Mouse (Mus musculus) liver, adult 2 months (tissue): ENCODE measurements around the gene Olfr1419. TPM values are rescaled to one million over a fixed set of nuclear protein-coding genes. Genes with fewer than 3 reads are reported as not detected.
A peak's percentile ranks its signal among the peaks of the same experiment; 100 is the strongest.

Experiments
- DNase-seq: peaks from one replicate; pipeline ENCODE4 v3.0.0-alpha.2; 2011; ENCODE audit warnings: low read depth, low spot score; ENCODE audit errors: extremely low read depth
- H3K27ac ChIP-seq: fragments of 200-500 bp; replicated peaks from 2 replicates; pipeline ENCODE4 v1.5.1; 2012; ENCODE audit warnings: low read depth, mild to moderate bottlenecking, control low read depth, inconsistent platforms, low read length; ENCODE audit not compliant: insufficient read depth
- H3K27me3 ChIP-seq: fragments of 200-500 bp; 2 replicates; pipeline ENCODE4 v1.6.1; 2012; ENCODE audit warnings: mild to moderate bottlenecking, moderate library complexity, low read length, inconsistent platforms; ENCODE audit not compliant: control insufficient read depth, insufficient read depth
- H3K36me3 ChIP-seq: fragments of 200-500 bp; 2 replicates; pipeline ENCODE4 v1.6.1; 2012; ENCODE audit warnings: low read length, inconsistent platforms; ENCODE audit not compliant: control insufficient read depth, insufficient read depth
- H3K4me1 ChIP-seq: fragments of 200-500 bp; 2 replicates; pipeline ENCODE4 v1.6.1; 2011; ENCODE audit warnings: low read length; ENCODE audit not compliant: control insufficient read depth, insufficient read depth
- H3K4me3 ChIP-seq: fragments of 200-500 bp; 2 replicates; pipeline ENCODE4 v1.5.1; 2011; ENCODE audit warnings: low read depth, mild to moderate bottlenecking, control low read depth, low read length, moderate library complexity; ENCODE audit not compliant: insufficient read depth
- H3K79me2 ChIP-seq: fragments of 200-500 bp; 2 replicates; pipeline ENCODE4 v1.6.1; 2012; ENCODE audit warnings: inconsistent platforms, mild to moderate bottlenecking, low read length, moderate library complexity; ENCODE audit not compliant: control insufficient read depth, insufficient read depth
- H3K9ac ChIP-seq: fragments of 200-500 bp; 2 replicates; pipeline ENCODE4 v1.6.1; 2012; ENCODE audit warnings: low read depth, mild to moderate bottlenecking, control low read depth, inconsistent platforms, low read length
- CTCF ChIP-seq: fragments of 200-500 bp; IDR thresholded peaks from 2 replicates; pipeline ENCODE4 v1.5.1; 2011; ENCODE audit warnings: low read depth, low read length, control low read depth
- POLR2A ChIP-seq: fragments of 200-500 bp; IDR thresholded peaks from 2 replicates; pipeline ENCODE4 v1.6.1; 2011; ENCODE audit warnings: low read length, control low read depth; ENCODE audit not compliant: insufficient read depth; ENCODE audit errors: extremely low read depth
- WGBS: fragments of 180-500 bp; shearing (Covaris S2); methylation state at CpG from one replicate; pipeline ENCODE4 v1.1.7; 2018; 5-methylcytosine and 5-hydroxymethylcytosine counted together
- polyA plus RNA-seq: library from polyadenylated mRNA; depleted of rRNA; stranded (reverse); fragments of >200 nt; gene quantifications from 2 replicates; pipeline ENCODE4 v1.2.3, GENCODE M21; 2012; rRNA removed
- total RNA-seq: library from RNA; depleted of rRNA; stranded (reverse); fragments of >200 nt; gene quantifications from 2 replicates; pipeline ENCODE4 v1.2.3, GENCODE M21; 2014; rRNA removed

Olfr1419 gene
- total and polyA plus RNA-seq, 2 experiments = not detected

DNA sequence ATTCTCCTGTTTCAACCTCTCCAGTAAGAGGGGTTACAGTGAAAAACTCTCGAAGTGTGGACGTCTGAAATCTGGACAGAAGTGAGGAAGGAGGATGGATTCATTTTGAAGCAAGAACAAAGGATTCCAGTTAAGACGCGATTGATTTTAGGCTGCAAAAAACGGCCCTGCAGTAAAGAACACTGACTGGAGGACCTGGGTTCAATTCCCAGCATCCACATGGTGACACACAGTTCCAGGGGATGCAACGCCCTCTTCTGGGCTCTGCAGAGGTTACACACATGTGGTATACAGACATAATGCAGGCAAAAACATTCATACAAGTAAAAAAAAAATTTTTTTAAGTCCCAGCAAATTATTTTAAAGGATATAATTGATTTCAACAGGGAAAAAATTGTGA, 54.7 kb downstream of the Olfr1419 start:
- Histone ChIP-seq H3K36me3 (no peaks in the 10 kb centered on the region), H3K4me1 (no peaks in the 10 kb centered on the region; the same call in 1 of the 2 replicates), H3K9ac (no peak overlapping the region), H3K27me3 (peaks cover 7% of the 10 kb centered on the region; the same call in 1 of the 2 replicates), H3K79me2 (no peaks in the 10 kb centered on the region), H3K27ac (no peak overlapping the region), H3K4me3 (no peak overlapping the region)
- no peak for DNase-seq
- 33% methylated on average over 6 of the region's 6 CpGs for WGBS
- no peak for TF ChIP-seq CTCF
- TF ChIP-seq POLR2A = no peak

DNA sequence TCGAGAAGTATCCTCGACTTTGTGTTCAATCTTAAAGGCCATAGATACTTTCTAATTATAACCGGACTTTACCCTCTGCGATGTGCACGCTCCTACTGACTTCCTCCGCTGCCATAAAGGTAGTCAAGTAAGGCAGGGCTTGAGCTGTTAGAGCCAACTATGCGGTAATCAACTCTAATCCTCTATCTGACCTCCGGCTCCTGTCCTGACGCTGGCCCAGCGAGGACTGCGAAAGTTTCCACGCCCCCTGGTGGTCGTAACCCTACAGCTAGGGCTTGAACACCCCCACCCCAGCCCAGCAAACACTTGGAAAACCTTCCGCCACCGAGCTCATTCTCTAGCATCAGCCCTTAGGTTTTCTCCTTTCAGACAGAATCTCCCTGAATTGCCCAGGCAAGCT, 55.1 kb downstream of the Olfr1419 start:
- 6% methylated on average over 15 of the region's 15 CpGs for WGBS
- H3K4me1 ChIP-seq = no peaks in the 10 kb centered on the region; the same call in 1 of the 2 replicates
- H3K9ac ChIP-seq = no peak overlapping the region
- no peaks in the 10 kb centered on the region for H3K79me2 ChIP-seq
- H3K4me3 ChIP-seq = no peak overlapping the region
- DNase-seq = no peak
- peaks cover 7% of the 10 kb centered on the region; the same call in 1 of the 2 replicates for H3K27me3 ChIP-seq
- TF ChIP-seq CTCF (peak; percentile 67), POLR2A (no peak)
- no peak overlapping the region for H3K27ac ChIP-seq
- H3K36me3 ChIP-seq = no peaks in the 10 kb centered on the region

DNA sequence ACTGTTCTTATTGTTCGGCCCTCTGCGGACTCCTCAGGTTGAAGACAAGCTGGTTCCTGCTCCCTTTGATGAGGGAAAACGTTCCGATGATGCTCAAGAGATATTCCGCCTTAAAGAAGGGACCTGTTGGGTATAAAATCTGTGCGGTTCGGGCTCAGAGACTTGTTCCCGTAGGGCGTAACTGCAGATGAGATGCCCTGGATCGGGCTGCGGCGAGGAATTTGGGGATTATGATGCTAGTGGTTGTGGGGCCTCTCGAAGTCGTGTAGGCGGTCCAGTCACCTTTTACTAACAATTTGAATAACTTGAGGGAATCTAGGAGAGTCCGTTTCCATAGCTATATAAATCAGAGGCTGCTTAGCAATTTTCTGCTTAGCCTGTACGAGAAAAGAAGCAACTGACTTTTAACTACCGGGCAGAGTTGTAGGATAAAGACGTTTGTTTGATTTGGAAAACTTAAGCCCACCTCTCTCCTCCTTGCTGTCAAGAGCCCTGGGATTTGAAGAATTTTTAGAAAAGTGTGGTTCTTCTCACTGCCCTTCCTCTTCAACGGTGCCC, 55.7 kb downstream of the Olfr1419 start, which contains the start of gene Stx3:
Stx3 (minus strand) TSS at position 261 of the 558 bp plus-strand sequence.
- Histone ChIP-seq H3K79me2 (no peaks in the 10 kb centered on the region), H3K9ac (peak within 1 kb of the TSS; percentile 77), H3K4me1 (no peaks in the 10 kb centered on the region; the same call in 1 of the 2 replicates), H3K27me3 (peaks cover 7% of the 10 kb centered on the region; the same call in 1 of the 2 replicates), H3K27ac (no peak within 1 kb of the TSS), H3K4me3 (peak within 1 kb of the TSS; percentile 72), H3K36me3 (no peaks in the 10 kb centered on the region)
- TF ChIP-seq POLR2A = no peak
- no peak for TF ChIP-seq CTCF
- WGBS = 2% methylated on average over 20 of the region's 20 CpGs
- DNase-seq = no peak

Other genes with a start within 250 kb of the Olfr1419 start
- gene Ms4a3, start 234.3 kb downstream of the Olfr1419 start, total RNA-seq = not detected in 2 replicates
- gene Ms4a3, start 234.3 kb downstream of the Olfr1419 start, polyA plus RNA-seq = not detected in 2 replicates
- not detected in 2 replicates for gene Oosp2, start 214.5 kb downstream of the Olfr1419 start, total RNA-seq
- gene Oosp2, start 214.5 kb downstream of the Olfr1419 start, polyA plus RNA-seq = not detected in 2 replicates
- not detected in 2 replicates for gene Oosp1, start 184.0 kb downstream of the Olfr1419 start, total RNA-seq
- gene Oosp1, start 184.0 kb downstream of the Olfr1419 start, polyA plus RNA-seq = not detected in 2 replicates
- not detected in 2 replicates for gene Oosp3, start 178.1 kb downstream of the Olfr1419 start, total RNA-seq
- not detected in 2 replicates for gene Oosp3, start 178.1 kb downstream of the Olfr1419 start, polyA plus RNA-seq
- not detected in 2 replicates for gene Gif, start 127.6 kb downstream of the Olfr1419 start, total RNA-seq
- gene Gif, start 127.6 kb downstream of the Olfr1419 start, polyA plus RNA-seq = not detected in 2 replicates
- gene Mrpl16, start 104.7 kb downstream of the Olfr1419 start, total RNA-seq = 28.4 and 28.8 TPM in 2 replicates
- gene Mrpl16, start 104.7 kb downstream of the Olfr1419 start, polyA plus RNA-seq = 20.6 and 24.5 TPM in 2 replicates
- 1.5 and 2.0 TPM in 2 replicates for gene Stx3, start 55.7 kb downstream of the Olfr1419 start, total RNA-seq
- gene Stx3, start 55.7 kb downstream of the Olfr1419 start, polyA plus RNA-seq = 0.24 and 0.46 TPM in 2 replicates
- not detected in 2 replicates for gene Olfr1417, start 35.9 kb downstream of the Olfr1419 start, total RNA-seq
- not detected in 2 replicates for gene Olfr1417, start 35.9 kb downstream of the Olfr1419 start, polyA plus RNA-seq
- gene Olfr1418, start 14.0 kb downstream of the Olfr1419 start, total RNA-seq = not detected in 2 replicates
- gene Olfr1418, start 14.0 kb downstream of the Olfr1419 start, polyA plus RNA-seq = not detected in 2 replicates
- gene Olfr1420, start 11.5 kb upstream of the Olfr1419 start, total RNA-seq = not detected in 2 replicates
- not detected in 2 replicates for gene Olfr1420, start 11.5 kb upstream of the Olfr1419 start, polyA plus RNA-seq
- 2.8 and 4.4 TPM in 2 replicates for gene Patl1, start 37.3 kb upstream of the Olfr1419 start, total RNA-seq
- gene Patl1, start 37.3 kb upstream of the Olfr1419 start, polyA plus RNA-seq = 7.9 and 8.1 TPM in 2 replicates
- gene Osbp, start 90.8 kb upstream of the Olfr1419 start, total RNA-seq = 22.8 and 27.9 TPM in 2 replicates
- 13.4 and 14.1 TPM in 2 replicates for gene Osbp, start 90.8 kb upstream of the Olfr1419 start, polyA plus RNA-seq
- gene Olfr1423, start 166.2 kb upstream of the Olfr1419 start, total RNA-seq = not detected in 2 replicates
- gene Olfr1423, start 166.2 kb upstream of the Olfr1419 start, polyA plus RNA-seq = not detected in 2 replicates
- gene Olfr1424, start 187.6 kb upstream of the Olfr1419 start, total RNA-seq = not detected in 2 replicates
- not detected in 2 replicates for gene Olfr1424, start 187.6 kb upstream of the Olfr1419 start, polyA plus RNA-seq
- gene Olfr1425, start 202.6 kb upstream of the Olfr1419 start, total RNA-seq = not detected in 2 replicates
- not detected in 2 replicates for gene Olfr1425, start 202.6 kb upstream of the Olfr1419 start, polyA plus RNA-seq
- gene Olfr1426, start 216.9 kb upstream of the Olfr1419 start, total RNA-seq = not detected in 2 replicates
- not detected in 2 replicates for gene Olfr1426, start 216.9 kb upstream of the Olfr1419 start, polyA plus RNA-seq
- not detected in 2 replicates for gene Olfr1427, start 228.2 kb upstream of the Olfr1419 start, total RNA-seq
- not detected in 2 replicates for gene Olfr1427, start 228.2 kb upstream of the Olfr1419 start, polyA plus RNA-seq
- gene Olfr1428, start 240.8 kb upstream of the Olfr1419 start, total RNA-seq = not detected in 2 replicates
- gene Olfr1428, start 240.8 kb upstream of the Olfr1419 start, polyA plus RNA-seq = not detected in 2 replicates
- gene Olfr76, start 248.1 kb upstream of the Olfr1419 start, total RNA-seq = not detected in 2 replicates
- gene Olfr76, start 248.1 kb upstream of the Olfr1419 start, polyA plus RNA-seq = not detected in 2 replicates